Mouse (Mus musculus) bone marrow, adult 2 months (tissue): Measurements from ENCODE around the gene Apol7a. TPM values are rescaled to one million over a fixed set of nuclear protein-coding genes. Genes with fewer than 3 reads are reported as not detected.

Source experiments
- H3K27ac ChIP-seq: fragments of 200-500 bp; 2 replicates; pipeline ENCODE4 v1.5.1; 2012; ENCODE audit warnings: low read depth, mild to moderate bottlenecking, control low read depth, inconsistent platforms, low read length; ENCODE audit not compliant: control insufficient read depth, poor library complexity, insufficient read depth
- H3K4me1 ChIP-seq: fragments of 200-500 bp; 2 replicates; pipeline ENCODE4 v1.6.1; 2011; ENCODE audit warnings: low read length; ENCODE audit not compliant: control insufficient read depth, insufficient read depth
- H3K4me3 ChIP-seq: fragments of 200-500 bp; replicated peaks from 2 replicates; pipeline ENCODE3; 2011; ENCODE audit warnings: mild to moderate bottlenecking, low read depth, low read length, control low read depth; ENCODE audit not compliant: control insufficient read depth
- CTCF ChIP-seq: fragments of 200-500 bp; IDR thresholded peaks from 2 replicates; pipeline ENCODE4 v1.5.1; 2011; ENCODE audit warnings: low read length, control low read depth; ENCODE audit not compliant: control insufficient read depth, insufficient read depth
- POLR2A ChIP-seq: fragments of 200-500 bp; IDR thresholded peaks from 2 replicates; pipeline ENCODE4 v1.6.1; 2011; ENCODE audit warnings: low read depth, mild to moderate bottlenecking, control low read depth, low read length, borderline replicate concordance; ENCODE audit not compliant: control insufficient read depth
- WGBS: fragments of 180-500 bp; shearing (Covaris S2); methylation state at CpG from one replicate; pipeline ENCODE4 v1.1.7; 2018; 5-methylcytosine and 5-hydroxymethylcytosine counted together
- polyA plus RNA-seq: library from polyadenylated mRNA; stranded (reverse); fragments of >200 nt; gene quantifications from 2 replicates; pipeline ENCODE4 v1.2.4, GENCODE M21; 2011; ENCODE audit warnings: low replicate concordance; ENCODE audit not compliant: missing spikeins, insufficient read depth, insufficient read length

Gene Apol7a
- polyA plus RNA-seq, 1 experiment: not detected

GRCm38 (mm10) chr15:77363578-77363977, 35.3 kb downstream of the Apol7a start:
- no peak overlapping the region for H3K4me3 ChIP-seq
- H3K27ac ChIP-seq: no peak overlapping the region
- H3K4me1 ChIP-seq: no peaks in the 10 kb centered on the region
- no peak for TF ChIP-seq CTCF
- 71% methylated on average over 6 of the region's 6 CpGs for WGBS

GRCm38 (mm10) chr15:77362952-77363351, 36.0 kb downstream of the Apol7a start:
- no peak overlapping the region for H3K4me3 ChIP-seq
- no peak overlapping the region for H3K27ac ChIP-seq
- TF ChIP-seq POLR2A: no peak
- TF ChIP-seq CTCF: no peak
- H3K4me1 ChIP-seq: no peaks in the 10 kb centered on the region
- 44% methylated on average over 5 of the region's 5 CpGs for WGBS

GRCm38 (mm10) chr15:77359905-77360304, 39.0 kb downstream of the Apol7a start:
- Histone ChIP-seq H3K4me3 (no peak overlapping the region), H3K27ac (no peak overlapping the region), H3K4me1 (no peaks in the 10 kb centered on the region)
- WGBS: 85% methylated on average over 8 of the region's 8 CpGs
- TF ChIP-seq POLR2A (no peak), CTCF (no peak)

GRCm38 (mm10) chr15:77359486-77359885, 39.4 kb downstream of the Apol7a start:
- no peak overlapping the region for H3K4me3 ChIP-seq
- no peak overlapping the region for H3K27ac ChIP-seq
- 69% methylated on average over 9 of the region's 9 CpGs for WGBS
- no peaks in the 10 kb centered on the region for H3K4me1 ChIP-seq
- TF ChIP-seq POLR2A (no peak), CTCF (no peak)

- 44% methylated on average over 6 of the region's 6 CpGs for WGBS
- Histone ChIP-seq H3K4me3 (no peak overlapping the region), H3K27ac (no peak overlapping the region), H3K4me1 (no peaks in the 10 kb centered on the region)
- TF ChIP-seq POLR2A: no peak
- TF ChIP-seq CTCF: no peak
Observed at GRCm38 (mm10) chr15:77359084-77359483, 39.8 kb downstream of the Apol7a start.

- Histone ChIP-seq H3K27ac (no peak overlapping the region), H3K4me1 (no peaks in the 10 kb centered on the region), H3K4me3 (no peak overlapping the region)
- 13% methylated on average over 28 of the region's 29 CpGs for WGBS
- TF ChIP-seq POLR2A: no peak
- TF ChIP-seq CTCF: peak; percentile 82
Observed at GRCm38 (mm10) chr15:77358320-77359040, 40.4 kb downstream of the Apol7a start.

GRCm38 (mm10) chr15:77356248-77356810, 42.6 kb downstream of the Apol7a start:
- Histone ChIP-seq H3K4me3 (no peak overlapping the region), H3K27ac (no peak overlapping the region), H3K4me1 (no peaks in the 10 kb centered on the region)
- 39% methylated on average over 11 of the region's 11 CpGs for WGBS
- no peak for TF ChIP-seq CTCF
- no peak for TF ChIP-seq POLR2A

GRCm38 (mm10) chr15:77354848-77355551, 43.9 kb downstream of the Apol7a start:
- Histone ChIP-seq H3K27ac (no peak overlapping the region), H3K4me3 (no peak overlapping the region), H3K4me1 (no peaks in the 10 kb centered on the region)
- no peak for TF ChIP-seq CTCF
- TF ChIP-seq POLR2A: no peak
- WGBS: 80% methylated on average over 6 of the region's 6 CpGs
